18 mouse cellular contexts compared by ENCODE assay signal in genomic region chr8:70914704-70915103, GRCm38 (mm10). TPM values are rescaled to one million over a fixed set of nuclear protein-coding genes. Genes with fewer than 3 reads are reported as not detected.
"Had no signal": no experiment of that assay in that cellular context is flagged by ENCODE, and none has a peak within 500 bp of the region (broad histone marks: within the 10 kb centered on the region; RNA-seq: fewer than 3 reads in every experiment).

No protein-coding gene starts in this region.

- DNase-seq: kidney, adult 2 months; kidney, postnatal 14 days; layer of hippocampus, adult 9-11 months; layer of hippocampus, postnatal 36 days; lung, adult 2 months; lung, postnatal 10 days; lung, postnatal 4 days; right cerebral cortex, postnatal 4 days; spleen, adult 18-20 months; thymus, adult 18-20 months; thymus, postnatal 14 days had no signal

- H3K4me1 ChIP-seq: kidney, embryonic 15.5 days; limb, embryonic 13.5 days; midbrain, embryonic 10.5 days; midbrain, embryonic 15.5 days had no signal

- H3K9me3 ChIP-seq: kidney, embryonic 15.5 days; limb, embryonic 13.5 days; liver, embryonic 15.5 days; midbrain, embryonic 10.5 days; midbrain, embryonic 15.5 days; neural tube, embryonic 15.5 days had no signal

- H3K27ac ChIP-seq: kidney, embryonic 15.5 days; limb, embryonic 13.5 days; liver, embryonic 15.5 days; midbrain, embryonic 10.5 days; midbrain, embryonic 15.5 days; neural tube, embryonic 15.5 days had no signal

- H3K4me3 ChIP-seq: kidney, embryonic 15.5 days; limb, embryonic 13.5 days; liver, embryonic 15.5 days; midbrain, embryonic 10.5 days; midbrain, embryonic 15.5 days; neural tube, embryonic 15.5 days had no signal

- H3K9ac ChIP-seq: kidney, embryonic 15.5 days; limb, embryonic 13.5 days; liver, embryonic 15.5 days; midbrain, embryonic 15.5 days; neural tube, embryonic 15.5 days had no signal

RNA-seq across cellular contexts. Expression of gene Slc5a5, which starts 22.1 kb away (rescaled TPM):
- total RNA-seq: megakaryocyte, adult 5-6 weeks had no signal
